Mouse (Mus musculus): ENCODE measurements around the gene Lnx2. TPM values are rescaled to one million over a fixed set of nuclear protein-coding genes. Genes with fewer than 3 reads are reported as not detected.

The Lnx2 gene
- 7.7 and 8.4 TPM in 2 replicates for polyA plus RNA-seq (2014; fragmentation: Nextera tagmentation; extraction: Ambion mirVana)

DNA sequence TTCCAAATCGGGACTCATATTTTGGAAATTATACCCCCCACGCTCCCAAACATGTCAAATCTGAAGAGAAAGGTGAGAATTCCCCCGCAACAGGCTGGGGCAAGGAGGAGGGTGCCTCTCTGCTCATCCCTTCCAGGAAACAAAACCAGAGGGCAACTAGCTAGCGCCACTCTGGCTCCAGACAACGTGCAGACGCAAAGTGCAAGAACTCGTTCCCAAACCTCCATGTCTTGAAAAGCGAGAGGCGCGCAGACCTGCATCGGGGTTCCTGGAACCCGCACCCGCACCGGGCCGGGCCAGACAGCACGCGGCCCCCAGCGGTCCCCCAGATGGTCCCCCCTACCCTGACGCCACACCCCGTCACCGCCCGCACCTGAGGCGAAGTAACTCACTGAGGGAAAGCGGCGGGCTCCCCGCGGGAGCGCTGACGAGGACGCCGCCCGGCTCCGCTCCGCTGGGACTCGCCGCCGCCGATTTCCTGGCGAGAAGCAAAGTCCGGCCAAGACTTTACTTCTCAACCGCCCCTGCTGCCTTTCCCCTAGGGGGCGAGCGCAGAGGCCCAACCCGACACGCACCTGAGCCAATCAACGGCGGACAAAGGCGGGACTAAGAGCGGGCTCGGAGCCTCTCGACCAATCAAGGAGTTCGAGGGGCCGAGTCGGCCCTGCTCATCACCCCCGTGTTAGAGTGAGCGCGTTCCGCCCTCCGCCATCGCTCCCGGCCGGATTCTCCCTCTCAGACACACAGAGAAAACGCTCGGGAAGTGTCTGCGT is at the start of gene Lnx2:
Lnx2 (minus strand) TSS at position 561 of the 773 bp plus-strand sequence.
- DNase-seq (ENCODE audit: low spot score) (peak; percentile 98), ATAC-seq (ENCODE audit: low FRiP score) (peak; percentile 99)
- Histone ChIP-seq H3K36me3 (ENCODE audit: control insufficient read depth, insufficient read depth, low read length) (no peaks in the 10 kb centered on the region), H3K4me1 (replicated peaks; ENCODE audit: control insufficient read depth, insufficient read depth, low read length) (peaks cover 5% of the 10 kb centered on the region; the same call in 1 of the 2 replicates), H3K27me3 (ENCODE audit: control insufficient read depth, insufficient read depth, low read length) (no peaks in the 10 kb centered on the region), H3K9me3 (ENCODE audit: control insufficient read depth, low read length) (no peaks in the 10 kb centered on the region), H3K27ac (ENCODE audit: low read depth, low read length) (peak within 1 kb of the TSS; percentile 85), H3K9ac (ENCODE audit: low read depth, low read length) (peak within 1 kb of the TSS; percentile 79), H3K4me2 (replicated peaks; ENCODE audit: low read depth, low read length) (peak within 1 kb of the TSS; percentile 89), H3K4me3 (ENCODE audit: low read depth, low read length) (peak within 1 kb of the TSS; percentile 83)
- WGBS = under 1% methylated on average over 63 of the region's 65 CpGs

- no peaks in the 10 kb centered on the region for H3K27me3 ChIP-seq (ENCODE audit: control insufficient read depth, insufficient read depth, low read length)
- H3K9ac ChIP-seq (ENCODE audit: low read depth, low read length) = no peak overlapping the region
- H3K27ac ChIP-seq (ENCODE audit: low read depth, low read length) = no peak overlapping the region
- no peaks in the 10 kb centered on the region for H3K9me3 ChIP-seq (ENCODE audit: control insufficient read depth, low read length)
- ATAC-seq (ENCODE audit: low FRiP score) (no peak), DNase-seq (ENCODE audit: low spot score) (no peak)
- no peaks in the 10 kb centered on the region for H3K36me3 ChIP-seq (ENCODE audit: control insufficient read depth, insufficient read depth, low read length)
- no peaks in the 10 kb centered on the region for H3K4me1 ChIP-seq (replicated peaks; ENCODE audit: control insufficient read depth, insufficient read depth, low read length)
- no peak overlapping the region for H3K4me2 ChIP-seq (replicated peaks; ENCODE audit: low read depth, low read length)
- WGBS = 90% methylated on average over 13 of the region's 13 CpGs
- H3K4me3 ChIP-seq (ENCODE audit: low read depth, low read length) = no peak overlapping the region
Measured at GRCm38 (mm10) chr5:147125542-147126185, 49.3 kb upstream of the Lnx2 start.

DNA sequence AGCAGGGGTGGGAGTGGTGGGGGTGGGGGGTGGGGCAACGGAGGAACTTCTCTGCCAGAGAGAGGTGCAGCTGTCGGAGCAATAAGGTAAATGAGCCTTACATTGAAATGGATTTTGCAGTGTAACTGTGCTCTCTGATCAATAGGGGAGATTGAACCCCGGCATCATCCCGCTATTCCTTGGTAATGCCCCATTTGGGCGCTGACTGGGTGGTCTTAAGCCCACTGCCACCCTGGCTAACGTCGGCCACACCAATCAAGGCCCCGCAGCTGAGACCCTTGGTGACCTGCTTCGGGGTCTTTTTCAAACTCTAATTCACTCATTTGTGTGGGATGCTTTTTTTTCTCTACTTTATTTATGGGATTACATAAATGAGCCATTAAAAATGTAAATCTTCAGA is 48.4 kb upstream of the Lnx2 start:
- H3K9ac ChIP-seq (ENCODE audit: low read depth, low read length) = no peak overlapping the region
- H3K36me3 ChIP-seq (ENCODE audit: control insufficient read depth, insufficient read depth, low read length) = no peaks in the 10 kb centered on the region
- H3K9me3 ChIP-seq (ENCODE audit: control insufficient read depth, low read length) = no peaks in the 10 kb centered on the region
- 53% methylated on average over 9 of the region's 9 CpGs for WGBS
- no peak overlapping the region for H3K4me3 ChIP-seq (ENCODE audit: low read depth, low read length)
- no peak overlapping the region for H3K4me2 ChIP-seq (replicated peaks; ENCODE audit: low read depth, low read length)
- H3K27me3 ChIP-seq (ENCODE audit: control insufficient read depth, insufficient read depth, low read length) = no peaks in the 10 kb centered on the region
- no peak overlapping the region for H3K27ac ChIP-seq (ENCODE audit: low read depth, low read length)
- no peak for ATAC-seq (ENCODE audit: low FRiP score)
- H3K4me1 ChIP-seq (replicated peaks; ENCODE audit: control insufficient read depth, insufficient read depth, low read length) = no peaks in the 10 kb centered on the region
- DNase-seq (ENCODE audit: low spot score) = no peak

GRCm38 (mm10) chr5:147121146-147121545 is 44.8 kb upstream of the Lnx2 start:
- 94% methylated on average over 4 of the region's 4 CpGs for WGBS
- H3K36me3 ChIP-seq (ENCODE audit: control insufficient read depth, insufficient read depth, low read length) = no peaks in the 10 kb centered on the region
- no peak for DNase-seq (ENCODE audit: low spot score)

DNA sequence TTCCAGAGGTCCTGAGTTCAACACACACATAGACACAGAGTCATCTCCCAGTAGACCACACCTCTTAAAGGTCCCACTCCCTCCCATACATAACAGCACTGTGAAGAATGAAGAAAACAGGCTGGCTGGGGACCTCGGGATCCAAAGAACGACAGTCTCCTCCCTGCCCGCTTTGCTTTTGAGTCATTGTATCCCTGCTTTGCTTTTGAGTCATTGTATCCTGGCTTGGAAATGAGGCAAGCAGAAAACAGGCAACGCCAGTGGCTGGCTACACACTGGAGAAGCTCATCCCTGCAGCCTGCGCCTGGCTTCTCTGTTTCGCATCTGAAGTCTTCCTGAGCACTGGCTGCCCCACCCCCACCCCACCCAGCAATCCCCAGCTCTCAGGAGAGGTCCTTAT is 40.6 kb upstream of the Lnx2 start:
- Histone ChIP-seq H3K4me3 (ENCODE audit: low read depth, low read length) (no peak overlapping the region), H3K9me3 (ENCODE audit: control insufficient read depth, low read length) (no peaks in the 10 kb centered on the region), H3K4me1 (replicated peaks; ENCODE audit: control insufficient read depth, insufficient read depth, low read length) (no peaks in the 10 kb centered on the region), H3K27ac (ENCODE audit: low read depth, low read length) (no peak overlapping the region), H3K4me2 (replicated peaks; ENCODE audit: low read depth, low read length) (no peak overlapping the region), H3K27me3 (ENCODE audit: control insufficient read depth, insufficient read depth, low read length) (no peaks in the 10 kb centered on the region), H3K9ac (ENCODE audit: low read depth, low read length) (no peak overlapping the region), H3K36me3 (ENCODE audit: control insufficient read depth, insufficient read depth, low read length) (no peaks in the 10 kb centered on the region)
- no peak for ATAC-seq (ENCODE audit: low FRiP score)
- DNase-seq (ENCODE audit: low spot score) = no peak
- WGBS = 16% methylated on average over 6 of the region's 6 CpGs

More at GRCm38 (mm10) chr5:147121146-147121545, 44.8 kb upstream of the Lnx2 start:
- Histone ChIP-seq H3K27me3 (ENCODE audit: control insufficient read depth, insufficient read depth, low read length) (no peaks in the 10 kb centered on the region), H3K4me1 (replicated peaks; ENCODE audit: control insufficient read depth, insufficient read depth, low read length) (no peaks in the 10 kb centered on the region), H3K9me3 (ENCODE audit: control insufficient read depth, low read length) (no peaks in the 10 kb centered on the region), H3K9ac (ENCODE audit: low read depth, low read length) (no peak overlapping the region), H3K27ac (ENCODE audit: low read depth, low read length) (no peak overlapping the region), H3K4me2 (replicated peaks; ENCODE audit: low read depth, low read length) (no peak overlapping the region), H3K4me3 (ENCODE audit: low read depth, low read length) (no peak overlapping the region)
- ATAC-seq (ENCODE audit: low FRiP score) = no peak

GRCm38 (mm10) chr5:147115631-147116030 is 39.2 kb upstream of the Lnx2 start:
- Histone ChIP-seq H3K9me3 (ENCODE audit: control insufficient read depth, low read length) (no peaks in the 10 kb centered on the region), H3K36me3 (ENCODE audit: control insufficient read depth, insufficient read depth, low read length) (no peaks in the 10 kb centered on the region), H3K4me3 (ENCODE audit: low read depth, low read length) (no peak overlapping the region), H3K27me3 (ENCODE audit: control insufficient read depth, insufficient read depth, low read length) (no peaks in the 10 kb centered on the region), H3K27ac (ENCODE audit: low read depth, low read length) (no peak overlapping the region), H3K4me1 (replicated peaks; ENCODE audit: control insufficient read depth, insufficient read depth, low read length) (no peaks in the 10 kb centered on the region), H3K4me2 (replicated peaks; ENCODE audit: low read depth, low read length) (no peak overlapping the region), H3K9ac (ENCODE audit: low read depth, low read length) (no peak overlapping the region)
- DNase-seq (ENCODE audit: low spot score) (no peak), ATAC-seq (ENCODE audit: low FRiP score) (no peak)
- 96% methylated on average over 4 of the region's 4 CpGs for WGBS

DNA sequence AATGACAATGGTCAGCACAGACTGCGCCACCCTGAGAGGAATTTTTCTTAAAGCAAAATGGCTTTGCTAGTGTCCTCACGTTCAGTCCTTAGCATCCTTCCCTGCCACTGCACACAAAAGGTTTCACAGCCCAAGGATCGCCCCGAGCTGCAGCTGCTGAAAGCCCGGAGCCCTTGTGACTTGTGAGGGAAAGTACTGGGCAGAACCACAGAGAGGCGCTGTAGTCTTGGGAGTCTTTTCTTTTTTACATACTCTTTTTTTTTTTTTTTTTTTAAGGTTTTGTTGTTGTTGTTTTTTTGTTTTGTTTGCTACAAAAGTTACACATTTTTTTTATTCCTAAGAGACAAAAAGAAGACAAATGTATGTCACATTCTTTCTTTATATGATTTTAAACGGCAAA is 38.4 kb upstream of the Lnx2 start:
- WGBS = 71% methylated on average over 7 of the region's 7 CpGs
- Histone ChIP-seq H3K4me2 (replicated peaks; ENCODE audit: low read depth, low read length) (no peak overlapping the region), H3K27me3 (ENCODE audit: control insufficient read depth, insufficient read depth, low read length) (no peaks in the 10 kb centered on the region), H3K9me3 (ENCODE audit: control insufficient read depth, low read length) (no peaks in the 10 kb centered on the region), H3K36me3 (ENCODE audit: control insufficient read depth, insufficient read depth, low read length) (no peaks in the 10 kb centered on the region), H3K9ac (ENCODE audit: low read depth, low read length) (no peak overlapping the region), H3K4me1 (replicated peaks; ENCODE audit: control insufficient read depth, insufficient read depth, low read length) (no peaks in the 10 kb centered on the region), H3K27ac (ENCODE audit: low read depth, low read length) (no peak overlapping the region), H3K4me3 (ENCODE audit: low read depth, low read length) (no peak overlapping the region)
- ATAC-seq (ENCODE audit: low FRiP score) (no peak), DNase-seq (ENCODE audit: low spot score) (no peak)

- DNase-seq (ENCODE audit: low spot score) = no peak
- H3K9me3 ChIP-seq (ENCODE audit: control insufficient read depth, low read length) = no peaks in the 10 kb centered on the region
- no peak overlapping the region for H3K4me3 ChIP-seq (ENCODE audit: low read depth, low read length)
- ATAC-seq (ENCODE audit: low FRiP score) = no peak
- H3K27me3 ChIP-seq (ENCODE audit: control insufficient read depth, insufficient read depth, low read length) = no peaks in the 10 kb centered on the region
- H3K9ac ChIP-seq (ENCODE audit: low read depth, low read length) = no peak overlapping the region
- 80% methylated on average over 13 of the region's 13 CpGs for WGBS
- H3K36me3 ChIP-seq (ENCODE audit: control insufficient read depth, insufficient read depth, low read length) = no peaks in the 10 kb centered on the region
- H3K4me1 ChIP-seq (replicated peaks; ENCODE audit: control insufficient read depth, insufficient read depth, low read length) = no peaks in the 10 kb centered on the region
- no peak overlapping the region for H3K27ac ChIP-seq (ENCODE audit: low read depth, low read length)
- H3K4me2 ChIP-seq (replicated peaks; ENCODE audit: low read depth, low read length) = no peak overlapping the region
Measured at GRCm38 (mm10) chr5:147108861-147109591, 32.6 kb upstream of the Lnx2 start.
